Mouse (Mus musculus): Measurements from ENCODE around the gene Hhip.
A peak's percentile ranks its signal among the peaks of the same experiment; 100 is the strongest.
"Not testable (repeated sequence)": the region's sequence is repeated elsewhere in the genome, so short reads cannot be mapped to it uniquely, and the experiment has no call there.

Gene Hhip

GRCm38 (mm10) chr8:79992121-79992848 is 65.5 kb downstream of the Hhip start:
- no peak for DNase-seq

DNA sequence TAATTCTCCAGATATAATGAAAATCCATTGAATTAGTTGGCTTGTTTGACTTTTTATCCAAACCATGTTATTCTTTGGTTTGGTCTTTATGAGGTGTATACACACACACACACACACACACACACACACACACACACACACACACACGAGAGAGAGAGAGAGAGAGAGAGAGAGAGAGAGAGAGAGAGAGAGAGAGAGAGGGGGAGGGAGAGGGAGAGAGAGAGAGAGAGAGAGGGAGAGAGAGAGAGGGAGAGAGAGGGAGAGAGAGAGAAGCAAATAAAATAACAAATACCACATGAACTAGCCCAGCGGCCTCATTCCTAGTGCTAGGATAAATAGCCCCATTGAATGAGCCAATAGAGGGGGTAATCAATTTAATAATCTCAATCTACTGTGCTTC is 66.4 kb downstream of the Hhip start:
- DNase-seq = not testable (repeated sequence)

DNA sequence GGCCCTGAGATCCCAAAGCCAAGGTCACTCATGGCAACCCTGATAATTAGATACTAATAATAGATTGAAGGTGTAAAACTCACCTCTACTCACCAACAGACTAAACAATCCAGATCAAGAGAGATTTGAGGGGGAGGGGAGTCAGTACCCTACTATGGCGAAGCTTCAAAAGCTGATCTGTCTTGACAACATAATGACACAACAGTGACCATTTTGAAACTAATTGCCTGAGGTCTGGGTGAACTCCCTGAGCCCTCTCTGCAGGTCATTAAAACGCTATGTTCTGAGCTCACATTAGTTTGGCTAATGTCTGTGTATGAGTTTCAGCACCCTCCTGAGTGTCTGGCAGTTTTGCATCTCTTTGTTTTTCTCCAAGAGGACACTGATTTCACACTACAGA is 72.9 kb downstream of the Hhip start:
- DNase-seq = no peak

DNA sequence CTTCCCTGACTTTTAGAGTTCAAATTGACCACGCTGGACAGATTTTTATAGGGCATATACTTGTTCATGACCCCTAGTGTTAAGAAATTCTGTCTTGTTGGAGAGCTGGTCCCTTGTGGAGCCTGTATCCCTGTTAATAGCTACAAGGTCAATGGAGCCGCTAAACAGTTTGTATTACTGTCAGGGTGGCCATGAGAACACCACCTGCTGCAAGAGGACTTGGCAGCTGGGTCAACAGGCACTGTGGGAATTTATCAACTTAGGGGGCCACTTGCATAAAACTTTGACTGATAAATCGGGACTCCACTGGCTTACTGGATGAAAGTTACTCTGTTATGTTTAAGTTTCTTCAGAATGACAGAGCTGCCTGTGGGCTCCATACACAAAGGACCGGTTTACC is 75.7 kb downstream of the Hhip start:
- DNase-seq = no peak

- no peak for DNase-seq
Observed at GRCm38 (mm10) chr8:79966159-79966558, 91.6 kb downstream of the Hhip start.

DNA sequence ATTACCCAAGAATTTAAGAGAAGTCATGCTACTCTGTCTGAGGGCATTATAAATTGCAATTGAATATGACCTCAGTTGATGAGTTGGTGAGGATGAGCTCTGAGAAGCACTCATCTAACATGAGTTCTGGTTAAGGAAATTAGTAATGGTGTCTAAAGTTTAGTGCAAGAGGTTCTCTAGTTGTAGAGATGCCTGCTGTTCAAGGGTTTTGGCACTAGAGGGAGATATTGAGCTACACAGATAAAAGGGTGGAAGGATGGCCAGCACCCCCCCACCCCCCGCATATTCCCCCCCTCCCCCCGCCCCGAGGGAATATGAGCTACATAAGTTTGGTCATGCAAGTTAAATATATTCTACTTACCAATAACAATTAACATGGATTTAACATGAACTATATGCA is 104.9 kb downstream of the Hhip start:
- peak; percentile 18 for DNase-seq

DNA sequence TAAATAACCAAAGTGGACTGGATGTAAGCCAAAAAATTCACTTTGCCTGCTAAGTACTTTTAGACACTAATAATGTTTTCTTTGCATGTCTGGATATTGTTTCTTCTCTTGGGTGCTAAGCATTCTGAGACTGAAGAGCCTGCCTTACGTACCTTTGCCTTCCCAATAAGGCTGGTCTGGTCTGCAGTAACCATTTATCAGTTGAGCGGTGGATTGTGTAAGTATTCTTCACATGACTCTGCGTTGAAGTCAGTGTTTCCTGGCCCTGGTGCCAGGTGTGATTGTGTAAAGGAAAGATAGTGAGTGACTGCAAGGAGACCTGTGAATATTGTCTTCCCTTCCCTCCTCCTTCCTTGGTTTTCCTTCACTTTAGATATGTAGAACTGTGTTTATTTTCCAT is 107.4 kb downstream of the Hhip start:
- no peak for DNase-seq

GRCm38 (mm10) chr8:79945501-79946076 is 112.2 kb downstream of the Hhip start:
- no peak for DNase-seq

DNA sequence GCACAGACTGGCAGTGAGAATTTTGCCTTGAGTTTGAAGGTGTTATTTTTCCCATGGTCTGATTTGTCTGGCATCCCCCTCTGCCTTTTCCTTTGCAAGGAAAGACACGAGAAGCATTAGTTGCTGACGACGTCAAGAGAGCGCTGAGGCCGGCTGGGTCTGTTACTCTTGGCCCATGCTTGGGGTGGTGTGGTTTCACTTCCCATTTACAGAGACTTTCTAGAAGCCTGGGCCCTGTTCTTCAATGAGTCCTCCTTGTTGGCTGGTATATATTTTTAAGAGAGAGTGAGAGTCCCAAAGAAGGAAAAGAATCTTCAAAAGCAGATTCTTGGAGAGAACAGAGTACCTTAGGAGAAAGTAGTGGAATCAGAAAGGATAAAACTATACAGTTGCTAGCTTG is 116.7 kb downstream of the Hhip start:
- DNase-seq = no peak

DNA sequence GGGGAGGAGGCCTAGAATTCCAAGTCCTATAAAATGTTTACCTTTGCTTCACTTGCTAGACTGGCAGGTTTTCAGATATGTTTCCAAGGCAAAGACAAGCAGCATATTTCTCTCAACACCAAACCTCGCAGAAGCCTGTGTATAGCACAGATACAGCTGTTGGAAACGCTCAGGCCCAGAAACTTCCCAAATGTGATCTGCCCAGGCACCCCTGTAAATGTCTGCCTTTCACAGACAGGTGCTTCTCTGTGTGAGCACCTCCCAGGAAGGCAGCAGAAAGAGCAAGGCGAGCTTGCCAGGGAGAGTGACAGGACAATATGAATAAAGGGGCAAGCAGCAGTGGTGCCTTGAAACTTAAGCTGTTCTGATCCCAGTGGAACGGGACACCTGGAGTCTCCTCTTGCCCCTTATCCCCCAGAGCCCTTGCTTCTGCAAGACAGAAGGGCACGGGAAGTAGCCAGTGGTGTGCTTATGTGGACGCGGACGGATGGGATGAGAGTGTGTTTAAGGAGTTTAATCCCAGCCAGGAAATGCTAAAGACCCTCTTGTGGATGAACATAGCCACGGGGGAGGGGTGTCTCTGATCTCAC is 120.9 kb downstream of the Hhip start:
- DNase-seq = no peak

DNA sequence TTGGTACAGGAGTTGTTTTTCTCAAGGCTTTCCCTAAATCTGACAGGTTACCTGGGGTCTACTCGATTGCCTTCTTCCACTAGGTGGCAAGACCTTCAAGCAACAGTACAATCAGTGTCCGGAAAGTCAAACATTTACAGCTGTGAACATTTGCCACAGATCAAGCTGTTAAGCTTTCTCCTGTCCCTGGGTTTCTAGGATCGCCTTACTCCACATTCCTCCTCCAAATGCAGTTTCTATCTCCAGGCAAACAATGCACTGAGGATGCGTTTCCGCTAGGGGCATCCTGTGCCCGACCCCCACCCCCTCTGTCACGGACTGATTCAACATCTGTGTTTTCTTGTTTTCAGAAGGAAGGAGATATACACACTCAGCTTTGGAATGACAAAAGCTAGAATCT is 122.0 kb downstream of the Hhip start:
- DNase-seq = no peak

DNA sequence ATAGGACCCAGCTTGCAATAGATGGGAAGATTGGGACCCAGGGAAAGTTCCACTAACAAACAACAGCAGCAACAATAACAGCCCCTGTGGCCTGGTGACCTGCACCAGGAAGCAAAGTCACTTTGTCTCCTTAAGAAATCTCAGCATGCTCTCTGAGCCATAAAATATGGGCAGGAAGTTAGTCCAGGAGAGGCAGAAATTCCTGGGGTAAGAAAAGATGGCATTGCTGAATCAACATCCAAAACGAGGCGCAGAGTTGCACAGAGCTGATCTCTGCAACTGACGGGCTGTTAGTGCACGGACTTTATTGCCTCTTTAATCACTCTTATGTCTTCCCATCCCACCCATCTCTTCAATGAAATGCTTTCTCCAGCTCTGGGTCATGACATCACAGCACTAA is 128.6 kb downstream of the Hhip start:
- no peak for DNase-seq

DNA sequence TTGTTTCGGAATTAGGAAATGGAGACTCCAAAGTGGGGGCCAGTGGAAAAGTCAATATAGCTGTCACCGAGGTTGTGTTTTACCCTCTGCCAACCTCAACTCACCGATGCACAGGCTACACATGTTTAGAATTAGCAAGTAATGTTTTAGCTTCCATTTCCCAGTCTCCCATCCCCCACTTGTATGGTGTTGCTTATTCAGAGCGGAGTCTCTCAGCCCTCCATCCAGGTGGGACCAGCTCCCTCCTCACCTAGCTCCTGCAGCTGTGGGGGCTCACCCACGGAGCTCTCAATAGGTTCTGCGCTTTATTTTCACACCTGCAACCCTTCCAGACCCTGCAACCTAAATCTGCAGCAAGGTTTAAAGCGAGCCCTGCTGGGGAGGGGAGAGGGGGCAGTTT is 140.6 kb downstream of the Hhip start:
- no peak for DNase-seq
